Mouse (Mus musculus) cortical plate, adult 2 months (tissue): Measurements from ENCODE around the gene Ebf4.

Source experiments
- CTCF ChIP-seq: fragments of 200-500 bp; IDR thresholded peaks from 2 replicates; pipeline ENCODE4 v1.5.1; 2011; ENCODE audit warnings: mild to moderate bottlenecking, control low read depth, low read length; ENCODE audit not compliant: insufficient read depth; ENCODE audit errors: extremely low read depth
- POLR2A ChIP-seq: fragments of 200-500 bp; IDR thresholded peaks from 2 replicates; pipeline ENCODE4 v1.6.1; 2011; ENCODE audit warnings: mild to moderate bottlenecking, low read length, control low read depth; ENCODE audit not compliant: insufficient read depth; ENCODE audit errors: extremely low read depth

DNA sequence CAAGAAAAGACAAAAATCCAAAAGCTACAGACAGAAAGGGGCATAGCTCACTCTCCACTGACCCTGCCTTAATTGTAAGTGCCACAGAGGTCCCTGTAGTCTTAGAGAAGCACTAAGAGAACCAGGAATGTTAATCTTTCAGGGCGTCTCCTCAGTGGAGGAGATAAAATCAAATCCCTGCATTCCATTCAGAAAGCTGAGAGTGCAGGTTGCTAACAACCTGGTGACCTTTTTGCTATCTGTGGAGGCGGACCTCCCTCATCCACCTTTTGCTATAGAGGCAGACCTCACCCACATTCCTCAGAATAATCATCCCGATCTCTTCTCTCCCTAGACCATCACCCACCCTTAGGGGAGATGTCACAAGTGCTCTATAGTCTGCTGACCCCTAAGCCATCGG lies 5.9 kb upstream of the Ebf4 start:
- TF ChIP-seq POLR2A (no peak), CTCF (no peak)
